Mouse (Mus musculus) myocyte (in vitro differentiated cells): ENCODE results near the gene Kif6.

Experiments used
- CEBPB ChIP-seq: IDR thresholded peaks from 2 replicates; pipeline ENCODE4 v1.6.1; 2011; ENCODE audit warnings: mild to moderate bottlenecking, moderate library complexity; ENCODE audit not compliant: poor library complexity, insufficient read depth, severe bottlenecking
- E2F4 ChIP-seq: IDR thresholded peaks from one replicate; pipeline ENCODE4 v1.6.1; 2011; ENCODE audit warnings: mild to moderate bottlenecking, control low read depth, moderate library complexity; ENCODE audit not compliant: insufficient read depth
- MAX ChIP-seq: IDR thresholded peaks from one replicate; pipeline ENCODE4 v1.6.1; 2011; ENCODE audit warnings: low read depth, mild to moderate bottlenecking, control low read depth
- MYOD1 ChIP-seq, 3 experiments: IDR thresholded peaks; one replicate each; pipeline ENCODE4 v1.6.1; 2011; ENCODE audit warnings: control low read depth in 2 of 3, low read depth in 2 of 3, mild to moderate bottlenecking in 2 of 3, moderate library complexity in 1 of 3; ENCODE audit not compliant: insufficient read length in 2 of 3, control insufficient read depth in 1 of 3
- MYOG ChIP-seq, 3 experiments: IDR thresholded peaks; one replicate each; pipeline ENCODE4 v1.6.1; 2011; ENCODE audit warnings: control low read depth in 2 of 3, low read depth in 2 of 3, mild to moderate bottlenecking in 2 of 3; ENCODE audit not compliant: insufficient read length in 2 of 3, control insufficient read depth in 1 of 3, insufficient read depth in 1 of 3
- POLR2A ChIP-seq: IDR thresholded peaks from one replicate; pipeline ENCODE4 v1.6.1; 2011; ENCODE audit warnings: low read depth, mild to moderate bottlenecking, control low read depth, moderate library complexity; ENCODE audit not compliant: insufficient read length
- POLR2AphosphoS2 ChIP-seq: IDR thresholded peaks from one replicate; pipeline ENCODE4 v1.6.1; 2011; ENCODE audit warnings: low read depth, control low read depth; ENCODE audit not compliant: insufficient read length
- REST ChIP-seq: IDR thresholded peaks from one replicate; pipeline ENCODE4 v1.6.1; 2011; ENCODE audit warnings: mild to moderate bottlenecking, control low read depth, moderate library complexity; ENCODE audit not compliant: insufficient read depth, insufficient read length
- SRF ChIP-seq: IDR thresholded peaks from one replicate; pipeline ENCODE4 v1.6.1; 2011; ENCODE audit warnings: low read depth; ENCODE audit not compliant: control insufficient read depth, insufficient read length
- TCF12 ChIP-seq: IDR thresholded peaks from one replicate; pipeline ENCODE4 v1.6.1; 2011; ENCODE audit warnings: mild to moderate bottlenecking, control low read depth; ENCODE audit not compliant: poor library complexity, insufficient read depth, severe bottlenecking
- TCF3 ChIP-seq: IDR thresholded peaks from one replicate; pipeline ENCODE4 v1.6.1; 2011; ENCODE audit warnings: low read depth, control low read depth; ENCODE audit not compliant: insufficient read length
- USF1 ChIP-seq: IDR thresholded peaks from one replicate; pipeline ENCODE4 v1.6.1; 2011; ENCODE audit warnings: low read depth, mild to moderate bottlenecking, control low read depth, moderate library complexity

GRCm38 (mm10) chr17:49894471-49894870, 279.5 kb downstream of the Kif6 start:
- TF ChIP-seq MYOG (IDR thresholded peaks at IDR 0.05; ENCODE audit: control insufficient read depth in 1 of 3, insufficient read depth in 1 of 3, insufficient read length in 2 of 3, low read depth in 2 of 3) (no peak), POLR2A (no peak), MAX (no peak), USF1 (no peak), TCF12 (no peak), CEBPB (no peak), POLR2AphosphoS2 (no peak), SRF (no peak), E2F4 (no peak), TCF3 (no peak), REST (no peak), MYOD1 (IDR thresholded peaks at IDR 0.05; ENCODE audit: control insufficient read depth in 1 of 3, insufficient read length in 2 of 3, low read depth in 2 of 3) (no peak)
